Mouse (Mus musculus) neutrophil, adult 83 days (primary cell): ENCODE data around the gene Rdh12. TPM values are rescaled to one million over a fixed set of nuclear protein-coding genes. Genes with fewer than 3 reads are reported as not detected.

Experiments
- total RNA-seq, 2 experiments: library from RNA; stranded (reverse); gene quantifications; one replicate each; pipeline ENCODE4 v1.2.4; 2023

The Rdh12 gene
- 10 to 100 TPM; 34.8 to 44.3 TPM for total RNA-seq

GRCm38 (mm10) chr12:79208703-79209464 lies at the start of gene Rdh12:
Gene Rdh12 (plus strand): TSS chr12:79208914.

DNA sequence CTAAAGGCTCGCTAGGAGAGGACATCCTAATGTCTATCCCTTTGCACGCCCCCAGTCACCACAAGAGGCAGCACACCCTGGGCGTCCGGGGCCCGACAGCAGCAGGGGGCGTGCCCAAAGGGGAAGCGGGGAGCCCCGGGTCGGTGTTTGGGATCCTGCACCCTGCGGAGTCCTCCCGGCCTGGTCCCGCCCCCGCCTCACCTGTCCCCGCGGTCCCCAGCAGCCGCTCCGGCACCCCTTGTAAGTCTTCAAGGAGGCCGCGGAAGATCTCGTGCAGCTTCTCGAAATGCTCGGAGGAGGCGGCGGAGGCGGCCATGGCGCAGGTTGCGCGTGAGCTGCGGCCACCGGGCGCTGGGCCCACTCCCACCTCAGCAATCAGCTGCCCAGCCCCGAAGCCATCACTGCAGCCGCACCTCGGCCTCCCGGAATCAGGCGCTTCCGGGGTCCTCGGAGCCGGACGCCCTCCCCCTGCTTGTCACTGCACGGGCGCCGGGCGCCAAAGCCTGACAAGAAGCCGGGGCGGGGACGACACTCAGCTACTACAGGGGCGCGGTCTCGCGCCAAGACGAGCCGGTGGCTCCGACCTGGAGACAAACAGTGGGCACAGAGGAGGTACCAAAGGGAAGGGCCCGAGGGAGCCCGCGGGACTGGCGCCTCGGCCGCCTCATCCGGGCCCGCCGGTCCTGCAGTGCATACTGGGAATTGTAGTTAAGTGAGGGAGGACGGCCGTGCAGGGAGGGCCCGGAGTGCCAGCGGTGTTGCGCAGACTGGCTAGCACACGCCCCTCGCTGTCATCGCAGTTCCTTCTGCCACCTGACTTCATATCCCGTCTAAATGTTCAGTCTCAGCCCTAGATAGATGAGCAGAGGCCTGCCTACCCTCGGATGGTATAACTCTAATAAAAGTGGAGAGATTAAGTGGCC lies 36.4 kb upstream of the Rdh12 start, which contains the start of gene Vti1b:
Vti1b (minus strand) TSS at position 649 of the 923 bp plus-strand sequence.

DNA sequence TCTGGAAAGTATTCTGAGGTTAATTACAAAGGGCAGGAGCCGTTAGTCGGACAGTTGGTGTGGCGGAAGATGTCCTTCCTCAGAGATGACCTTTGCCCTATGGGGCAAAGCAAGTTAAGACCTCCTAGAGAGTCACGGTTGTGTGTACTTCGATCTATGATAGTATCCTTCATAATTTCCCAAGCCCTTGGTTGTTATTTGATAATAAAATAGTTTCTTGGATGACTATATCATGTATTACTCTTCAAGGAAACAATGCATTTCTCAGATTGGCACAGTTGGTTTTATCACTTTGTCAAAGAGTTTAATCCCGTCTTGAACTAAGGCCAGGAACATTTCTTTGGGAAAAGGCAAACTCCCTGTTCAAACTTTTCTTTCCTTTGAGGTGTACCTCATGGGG lies 16.5 kb upstream of the Rdh12 start, which contains the start of gene Rdh11:
Rdh11 (minus strand) TSS at position 101 of the 400 bp plus-strand sequence.

Other genes with a start within 250 kb of the Rdh12 start
- gene Tmem229b, start 201.3 kb upstream of the Rdh12 start, total RNA-seq, result 10 to 100 TPM; 27.7 to 34.8 TPM
- under 1 TPM; 0.20 to 0.22 TPM for gene Plekhh1, start 179.8 kb upstream of the Rdh12 start, total RNA-seq
- 1 to 10 TPM; 4.1 to 4.2 TPM for gene Pigh, start 119.3 kb upstream of the Rdh12 start, total RNA-seq
- gene Arg2, start 78.1 kb upstream of the Rdh12 start, total RNA-seq, result 10 to 100 TPM; 25.3 to 39.3 TPM
- gene Vti1b, start 36.2 kb upstream of the Rdh12 start, total RNA-seq, result 10 to 100 TPM; 47.7 to 53.2 TPM
- gene Rdh11, start 16.6 kb upstream of the Rdh12 start, total RNA-seq, result 10 to 100 TPM; 17.3 to 18.6 TPM
- 10 to 100 TPM; 44.3 to 52.1 TPM for gene Zfyve26, start 87.4 kb downstream of the Rdh12 start, total RNA-seq
- gene Rad51b, start 88.4 kb downstream of the Rdh12 start, total RNA-seq, result 1 to 10 TPM; 3.1 to 6.1 TPM